Mouse (Mus musculus): ENCODE results near the gene Ppara. TPM values are rescaled to one million over a fixed set of nuclear protein-coding genes. Genes with fewer than 3 reads are reported as not detected.

Gene Ppara
- total RNA-seq, 2 experiments from 2014 or later: 2.3 to 2.9 TPM

GRCm38 (mm10) chr15:85724271-85725165 is 10.3 kb upstream of the Ppara start:
- no peak for DNase-seq (ENCODE audit: low spot score in 2 of 2)

GRCm38 (mm10) chr15:85728224-85728623 is 6.6 kb upstream of the Ppara start:
- DNase-seq (ENCODE audit: low spot score in 2 of 2): no peak

GRCm38 (mm10) chr15:85729256-85729655 is 5.5 kb upstream of the Ppara start:
- DNase-seq (ENCODE audit: low spot score in 2 of 2): no peak

- DNase-seq (ENCODE audit: low spot score in 2 of 2): no peak
Measured at GRCm38 (mm10) chr15:85730027-85730426, 4.8 kb upstream of the Ppara start.

DNA sequence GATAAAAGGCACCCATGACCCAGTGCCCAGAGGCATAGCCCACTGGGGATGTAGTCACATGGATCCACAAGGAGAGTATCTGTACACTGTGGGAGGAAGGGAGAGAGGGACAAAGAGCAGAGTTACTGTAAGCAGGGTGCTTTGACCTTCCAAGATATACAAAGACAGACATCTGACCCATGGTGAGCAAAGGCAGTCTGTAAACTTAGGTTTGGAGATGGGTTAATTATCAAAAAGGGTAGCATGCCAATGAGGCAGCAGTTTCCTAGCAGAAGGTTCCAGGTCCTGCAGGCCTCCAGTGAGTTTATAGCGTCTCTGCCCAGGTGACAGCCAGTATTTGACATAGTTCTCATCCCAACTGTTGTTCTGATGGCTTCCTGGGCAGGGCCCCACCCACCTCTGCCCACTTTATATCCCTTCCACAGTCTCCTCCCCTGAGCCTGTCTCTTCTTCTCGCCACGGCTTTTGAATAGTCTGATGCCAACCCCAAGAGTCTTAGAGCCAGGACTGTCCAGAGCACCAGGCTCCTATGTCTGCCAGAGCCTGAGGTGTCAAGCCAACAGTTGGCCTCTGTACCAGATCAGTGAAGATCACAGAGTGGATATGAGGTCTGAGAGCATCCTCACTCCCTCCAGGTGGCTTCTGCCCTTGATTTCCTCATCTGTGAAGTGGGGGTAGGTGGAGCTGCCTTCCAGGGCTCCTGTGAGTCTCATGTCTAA is 2.7 kb upstream of the Ppara start:
- DNase-seq (ENCODE audit: low spot score in 2 of 2): no peak

DNA sequence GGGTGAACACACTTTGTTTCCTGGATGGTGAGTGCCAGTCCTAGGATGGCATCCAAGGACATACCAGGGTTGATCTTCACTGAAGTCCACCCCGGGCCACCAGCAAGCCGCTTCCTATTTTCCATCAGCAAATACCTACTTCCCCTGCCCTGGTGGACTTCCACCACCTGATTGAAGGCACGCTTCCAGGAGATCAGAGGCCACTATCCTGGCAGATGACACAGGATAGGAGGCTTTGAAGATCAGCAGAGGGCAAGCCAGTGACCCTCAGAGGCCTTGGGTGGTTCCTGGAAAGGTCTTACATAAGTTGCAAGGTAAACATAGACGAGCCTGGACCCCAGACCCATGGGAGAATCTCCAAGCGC is 2.2 kb upstream of the Ppara start:
- no peak for DNase-seq (ENCODE audit: low spot score in 2 of 2)

DNA sequence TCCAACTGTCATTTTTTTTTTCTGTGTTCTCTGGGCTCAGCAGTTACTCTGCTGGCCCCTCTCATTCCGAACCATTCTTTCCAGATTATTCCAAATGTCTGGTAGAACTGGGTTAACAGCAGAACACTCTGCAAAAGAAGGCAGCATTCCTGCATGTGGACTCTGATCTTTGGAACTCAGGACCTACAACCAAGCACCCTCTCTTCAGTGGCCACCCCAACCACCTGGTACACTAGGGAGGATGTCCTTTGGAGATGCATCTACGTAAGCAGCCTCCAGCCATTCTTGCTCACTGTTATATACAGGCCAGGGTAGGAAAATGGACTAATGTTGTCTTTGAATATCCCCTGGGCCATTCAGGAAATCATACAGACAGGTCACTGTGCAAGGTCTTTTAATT is 1.1 kb upstream of the Ppara start:
- DNase-seq (ENCODE audit: low spot score in 2 of 2): no peak

DNA sequence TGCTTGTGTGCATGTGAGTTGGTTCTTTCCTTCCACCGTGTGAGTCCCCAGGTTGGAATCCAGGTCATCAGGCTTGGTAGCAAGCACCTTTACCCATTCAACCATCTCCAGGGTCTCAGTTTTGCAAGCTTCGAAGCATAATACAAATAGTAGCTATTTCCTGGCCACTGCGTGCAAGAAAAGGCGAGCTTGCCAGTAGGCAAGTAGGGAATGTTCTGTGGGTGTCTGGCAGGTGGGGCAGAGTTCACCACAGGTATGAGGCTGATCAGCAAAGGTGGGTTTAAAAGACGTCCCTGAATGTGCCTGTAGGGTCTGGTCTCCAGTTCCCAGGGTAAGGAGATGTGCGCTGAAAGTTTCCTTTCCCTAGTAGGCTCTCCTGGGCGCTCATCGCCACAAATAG is 635 bp upstream of the Ppara start:
- no peak for DNase-seq (ENCODE audit: low spot score in 2 of 2)

DNA sequence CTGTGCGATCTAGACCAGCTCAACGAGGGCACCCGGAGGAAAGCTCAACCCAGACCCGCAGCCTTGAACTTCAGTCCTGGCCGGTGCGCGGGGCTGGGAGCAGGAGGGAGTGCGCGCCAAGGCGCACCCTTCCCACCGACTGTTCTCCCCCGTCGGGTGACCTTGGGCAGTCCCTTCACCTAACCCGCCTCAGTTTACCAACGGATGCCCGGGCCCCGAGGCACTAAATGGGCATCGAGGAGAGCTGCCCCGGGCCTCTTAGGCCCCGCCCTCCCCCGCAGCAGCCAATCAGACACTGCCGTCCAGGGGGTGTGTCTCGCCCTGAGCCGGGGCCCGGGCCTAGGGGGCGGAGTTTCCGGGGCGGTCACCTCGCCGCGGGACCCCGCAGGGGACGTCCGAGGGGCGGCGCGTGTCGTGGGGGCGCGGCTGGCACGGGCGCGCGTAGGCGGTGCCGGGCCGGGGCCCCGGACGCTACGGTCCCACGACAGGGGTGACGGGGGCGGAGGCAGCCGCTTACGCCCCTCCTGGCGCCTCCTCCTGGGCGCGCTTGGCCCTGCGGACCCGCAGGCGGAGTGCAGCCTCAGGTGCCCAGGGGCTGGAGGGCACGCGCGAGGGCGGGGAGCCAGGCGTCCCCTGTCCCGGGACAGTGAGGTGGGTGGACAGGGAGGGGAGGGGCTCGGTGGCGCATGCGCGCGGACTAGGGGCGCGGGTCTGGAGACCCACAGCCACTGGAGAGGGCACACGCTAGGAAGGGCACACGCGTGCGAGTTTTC is 466 bp downstream of the Ppara start:
- peak; percentile 80 to 90 for DNase-seq (ENCODE audit: low spot score in 2 of 2)

DNA sequence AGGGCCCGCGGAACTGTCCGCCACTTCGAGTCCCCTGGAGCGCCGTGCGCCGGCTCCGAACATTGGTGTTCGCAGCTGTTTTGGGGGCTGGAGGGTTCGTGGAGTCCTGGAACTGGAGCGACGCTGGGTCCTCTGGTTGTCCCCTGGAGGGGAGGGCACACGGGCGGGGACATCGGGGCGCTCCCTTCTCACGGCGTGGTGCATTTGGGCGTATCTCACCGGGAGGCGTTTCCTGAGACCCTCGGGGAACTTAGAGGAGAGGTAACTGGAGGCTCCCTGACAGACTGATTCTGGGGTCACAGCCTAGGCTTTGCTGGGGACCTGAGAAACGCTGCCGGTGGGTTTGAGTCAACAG is 1.0 kb downstream of the Ppara start:
- no peak for DNase-seq (ENCODE audit: low spot score in 2 of 2)

- DNase-seq (ENCODE audit: low spot score in 2 of 2): no peak
Measured at GRCm38 (mm10) chr15:85736506-85736905, 1.7 kb downstream of the Ppara start.

DNA sequence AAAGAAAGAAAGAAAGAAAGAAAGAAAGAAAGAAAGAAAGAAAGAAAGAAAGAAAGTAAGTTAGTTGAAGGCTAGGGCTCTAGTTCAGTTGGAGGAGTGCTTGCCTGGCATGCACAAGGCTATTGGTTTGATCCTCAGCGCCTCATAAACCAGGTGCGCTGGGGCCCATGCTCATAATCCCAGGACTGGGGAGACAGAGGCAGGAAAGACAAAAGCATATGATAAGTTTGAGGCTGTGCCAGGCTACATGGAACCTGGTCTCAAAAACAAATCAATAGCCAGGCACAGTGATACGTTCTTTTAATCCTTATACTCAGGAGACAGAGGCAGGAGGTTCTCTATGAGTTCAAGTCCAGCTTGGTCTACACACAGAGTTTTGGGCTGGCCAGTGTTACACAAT is 3.6 kb downstream of the Ppara start:
- no peak for DNase-seq (ENCODE audit: low spot score in 2 of 2)

DNA sequence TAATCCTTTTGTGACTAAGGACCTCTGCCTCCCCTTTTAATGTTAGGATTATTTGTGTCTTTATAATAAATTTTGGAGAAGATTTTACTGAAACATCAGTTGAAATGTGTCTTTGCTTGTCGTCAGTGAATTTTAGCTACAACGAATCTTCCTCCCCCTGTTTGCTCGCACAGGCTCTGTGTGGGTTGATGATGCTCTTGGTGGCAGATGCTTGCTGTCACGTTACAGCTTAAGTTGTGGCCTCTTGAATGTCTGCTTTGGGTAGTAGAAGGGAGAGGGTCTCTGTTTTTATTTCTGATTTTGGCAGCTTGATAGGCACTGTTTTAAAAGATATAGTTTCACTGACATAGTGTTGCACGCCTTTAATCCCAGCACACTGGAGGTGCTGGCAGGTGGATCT is 4.2 kb downstream of the Ppara start:
- DNase-seq (ENCODE audit: low spot score in 2 of 2): no peak

DNA sequence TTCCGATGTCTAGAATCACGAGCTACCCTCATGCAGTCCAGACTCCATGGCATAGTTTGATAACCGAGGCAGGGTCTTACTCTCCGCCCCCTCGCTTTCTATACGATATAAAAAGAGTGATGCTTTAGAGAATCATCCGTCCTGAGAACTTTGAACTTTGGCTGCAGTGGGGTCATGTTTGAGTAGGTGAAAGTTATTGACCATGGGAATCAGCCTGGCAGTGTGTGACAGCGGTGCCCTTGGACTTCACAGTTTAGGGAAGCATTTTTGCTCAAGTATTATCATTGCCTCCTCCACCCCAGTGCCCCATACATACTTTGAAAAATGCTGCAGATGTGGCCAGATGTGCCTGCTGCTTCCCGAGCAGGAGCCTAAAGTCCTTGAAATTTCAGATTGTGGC is 7.8 kb downstream of the Ppara start:
- DNase-seq (ENCODE audit: low spot score in 2 of 2): no peak

- DNase-seq (ENCODE audit: low spot score in 2 of 2): no peak
Measured at GRCm38 (mm10) chr15:85743946-85744345, 9.2 kb downstream of the Ppara start.

- DNase-seq (ENCODE audit: low spot score in 2 of 2): no peak
Measured at GRCm38 (mm10) chr15:85746178-85746577, 11.4 kb downstream of the Ppara start.

GRCm38 (mm10) chr15:85746671-85747070 is 11.9 kb downstream of the Ppara start:
- DNase-seq (ENCODE audit: low spot score in 2 of 2): no peak

- no peak for DNase-seq (ENCODE audit: low spot score in 2 of 2)
Measured at GRCm38 (mm10) chr15:85747951-85748350, 13.2 kb downstream of the Ppara start.

- DNase-seq (ENCODE audit: low spot score in 2 of 2): no peak
Measured at GRCm38 (mm10) chr15:85748466-85748865, 13.7 kb downstream of the Ppara start.

GRCm38 (mm10) chr15:85749141-85749540 is 14.4 kb downstream of the Ppara start:
- DNase-seq (ENCODE audit: low spot score in 2 of 2): no peak

- no peak for DNase-seq (ENCODE audit: low spot score in 2 of 2)
Measured at GRCm38 (mm10) chr15:85750115-85750514, 15.3 kb downstream of the Ppara start.

GRCm38 (mm10) chr15:85752655-85753054 is 17.9 kb downstream of the Ppara start:
- DNase-seq (ENCODE audit: low spot score in 2 of 2): no peak
